Mouse (Mus musculus) heart, adult 9 months (tissue): ENCODE measurements around the gene Hist2h3c1.
A peak's percentile ranks its signal among the peaks of the same experiment; 100 is the strongest.
"Not testable (repeated sequence)": the region's sequence is repeated elsewhere in the genome, so short reads cannot be mapped to it uniquely, and the experiment has no call there.

Source experiments
- DNase-seq, 2 experiments: peaks; one replicate each; pipeline ENCODE4 v3.0.0; 2022; ENCODE audit warnings: low spot score in 2 of 2

The Hist2h3c1 gene

DNA sequence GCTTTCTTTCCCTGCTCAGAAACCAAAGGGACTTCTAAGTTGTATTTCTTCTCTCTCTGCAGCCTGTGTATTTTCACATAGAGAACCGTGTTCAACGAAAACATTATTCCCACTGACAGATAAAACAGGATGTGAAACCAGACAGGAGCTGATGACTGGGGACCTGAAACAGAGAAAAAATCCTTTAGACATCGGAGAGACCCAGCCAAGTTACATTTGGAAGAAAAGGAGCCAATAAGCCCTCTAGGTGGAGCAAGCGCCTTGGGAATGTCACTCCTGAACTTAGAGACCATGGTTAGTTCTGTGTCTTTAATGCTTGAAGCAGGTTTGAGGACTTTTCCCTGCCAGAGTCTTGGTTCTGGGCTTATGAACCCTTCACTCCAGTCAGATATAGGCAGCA lies 38.0 kb downstream of the Hist2h3c1 start:
- DNase-seq: no peak

DNA sequence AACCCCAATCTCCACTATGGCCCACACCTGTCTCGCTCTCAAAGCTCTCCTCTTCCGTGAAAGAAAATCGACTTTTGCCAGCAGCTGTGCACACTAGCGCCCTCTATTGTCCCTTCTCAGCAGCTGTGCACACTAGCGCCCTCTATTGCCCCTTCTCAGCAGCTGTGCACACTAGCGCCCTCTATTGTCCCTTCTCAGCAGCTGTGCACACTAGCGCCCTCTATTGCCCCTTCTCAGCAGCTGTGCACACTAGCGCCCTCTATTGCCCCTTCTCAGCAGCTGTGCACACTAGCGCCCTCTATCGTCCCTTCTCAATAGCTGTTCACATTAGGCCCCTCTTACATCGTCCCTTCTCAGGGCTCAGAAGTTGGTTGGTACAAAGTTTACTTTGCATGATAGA lies 40.8 kb downstream of the Hist2h3c1 start:
- DNase-seq: not testable (repeated sequence)

DNA sequence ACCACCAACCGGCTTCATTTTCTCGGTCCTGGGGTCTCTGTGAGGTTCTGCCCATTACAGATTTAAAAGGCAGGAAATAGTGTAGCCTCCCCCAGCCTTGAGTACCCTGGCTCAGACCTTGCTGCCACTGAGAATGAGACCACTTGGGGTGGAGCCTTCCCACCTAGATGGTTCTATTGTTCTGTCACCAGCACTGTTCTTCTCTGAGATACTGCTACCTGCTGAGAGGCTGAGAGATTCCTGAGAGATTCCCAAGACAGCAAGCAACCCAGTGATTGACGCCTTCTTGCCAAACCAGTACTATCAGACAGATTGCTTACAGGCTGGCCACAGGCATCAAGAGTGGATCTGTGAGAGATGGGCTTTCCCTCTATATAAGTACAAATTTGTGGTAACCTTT lies 42.7 kb downstream of the Hist2h3c1 start:
- DNase-seq: no peak

DNA sequence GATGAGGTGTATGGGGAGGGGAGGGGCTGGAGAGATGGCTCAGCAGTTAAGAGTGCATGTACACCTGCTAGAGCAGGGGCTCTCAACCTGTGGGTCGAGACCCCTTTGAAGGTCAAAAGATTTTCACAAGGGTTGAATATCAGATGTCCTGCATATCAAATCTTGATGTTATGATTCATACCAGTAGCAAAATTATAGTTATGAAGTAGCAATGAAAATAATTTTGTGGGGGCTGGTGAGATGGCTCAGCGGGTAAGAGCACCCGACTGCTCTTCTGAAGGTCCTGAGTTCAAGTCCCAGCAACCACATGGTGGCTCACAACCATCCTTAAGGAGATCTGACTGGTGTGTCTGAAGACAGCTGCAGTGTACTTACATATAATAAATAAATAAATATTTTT lies 44.2 kb downstream of the Hist2h3c1 start:
- not testable (repeated sequence) for DNase-seq

DNA sequence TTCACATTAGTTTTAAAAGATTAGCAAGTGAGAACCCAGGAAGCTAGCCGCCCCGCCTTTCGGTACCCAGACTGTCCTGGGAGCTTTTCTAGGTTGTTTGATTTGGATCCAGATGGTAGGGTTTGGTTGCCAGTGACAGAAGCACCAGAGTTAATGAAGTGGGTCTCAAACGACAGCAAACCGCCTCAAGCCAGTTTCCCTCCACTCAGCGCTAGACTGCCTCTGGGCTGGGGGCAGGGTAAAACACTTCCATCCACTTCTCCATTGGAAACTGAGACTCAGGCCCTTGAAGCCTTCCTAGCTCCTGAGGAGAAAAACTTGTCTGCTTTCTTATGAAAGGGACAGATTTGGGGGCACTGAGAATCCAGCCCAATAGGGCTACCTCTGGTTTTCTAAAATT lies 46.2 kb downstream of the Hist2h3c1 start:
- DNase-seq: no peak

DNA sequence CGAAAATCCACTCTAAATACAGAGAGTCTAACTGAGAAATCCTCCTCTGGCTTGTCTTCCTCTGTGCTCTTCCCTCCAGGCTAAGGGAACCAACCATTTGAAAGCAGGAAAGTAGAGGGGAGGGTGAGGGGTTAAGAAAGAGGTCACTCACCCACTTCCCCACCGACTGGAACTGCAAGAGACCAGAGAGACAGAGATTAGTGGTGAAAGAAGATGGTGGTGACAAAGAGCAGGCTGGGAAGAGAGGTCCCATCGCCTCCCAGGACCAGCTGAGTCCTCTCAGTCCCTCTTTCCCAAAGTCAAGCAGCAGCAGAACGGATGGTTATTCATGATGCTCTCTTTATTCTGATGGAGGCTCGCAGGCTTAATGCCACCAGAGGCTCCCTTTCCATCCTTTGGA lies 46.9 kb downstream of the Hist2h3c1 start:
- no peak for DNase-seq

DNA sequence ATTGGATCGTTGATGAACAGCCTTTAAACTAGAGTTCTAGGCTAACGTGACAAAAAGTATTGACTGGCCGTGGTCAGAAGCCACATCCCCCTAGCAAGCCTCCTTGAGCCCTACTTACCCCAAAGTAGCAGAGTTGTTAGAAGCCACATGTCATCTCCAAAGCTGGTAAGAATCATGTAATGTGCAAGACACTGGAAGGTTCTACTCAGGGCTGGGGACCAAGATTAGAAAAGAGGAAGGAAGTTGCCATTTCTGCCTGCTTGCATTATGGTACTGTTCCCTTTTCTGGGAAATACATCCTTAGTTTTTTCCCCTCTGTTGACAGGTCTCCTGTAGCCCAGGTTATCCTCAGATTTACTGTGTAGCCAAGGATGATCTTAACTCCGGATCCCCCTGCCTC lies 47.3 kb downstream of the Hist2h3c1 start, which contains the start of gene Fcgr1:
Gene Fcgr1, minus strand, starts transcription at position 183 of the 400 bp plus-strand sequence.
- DNase-seq: peak; percentile 18 to 20
